Mouse (Mus musculus) layer of hippocampus, postnatal 14 days (tissue): ENCODE data around the gene Gm9639. TPM values are rescaled to one million over a fixed set of nuclear protein-coding genes. Genes with fewer than 3 reads are reported as not detected.
"Not testable (repeated sequence)": the region's sequence is repeated elsewhere in the genome, so short reads cannot be mapped to it uniquely, and the experiment has no call there.

Experiments used
- DNase-seq, 2 experiments: peaks; one replicate each; pipeline ENCODE4 v3.0.0; 2021 to 2022; ENCODE audit warnings: low spot score in 2 of 2, mixed read lengths in 1 of 2
- total RNA-seq, 2 experiments: library from RNA; stranded (reverse); gene quantifications; 2 replicates each; pipeline ENCODE4 v1.2.3; 2021

The Gm9639 gene
- total RNA-seq, 2 experiments from 2014 or later, result not detected

GRCm38 (mm10) chr10:77753448-77753847 is 41.4 kb downstream of the Gm9639 start:
- DNase-seq, result no peak

DNA sequence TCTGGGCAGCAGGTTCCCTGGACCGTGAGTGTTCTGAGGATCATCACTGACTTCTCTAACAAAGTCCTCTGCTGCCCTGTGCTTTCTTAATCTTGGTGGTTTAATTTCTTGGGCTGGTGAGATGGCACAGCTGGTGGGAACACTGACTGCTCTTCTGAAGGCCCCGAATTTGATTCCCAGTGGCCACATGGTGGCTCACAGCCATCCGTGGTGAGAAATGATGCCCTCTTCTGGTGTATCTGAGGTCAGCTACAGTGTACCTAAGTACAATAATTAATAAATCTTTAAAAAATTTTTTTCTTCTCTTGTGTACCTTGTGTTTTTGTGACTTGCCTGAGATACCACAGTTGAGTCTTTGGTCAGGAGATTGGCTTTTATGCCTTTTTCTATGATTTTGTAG is 42.6 kb downstream of the Gm9639 start:
- not testable (repeated sequence) for DNase-seq

DNA sequence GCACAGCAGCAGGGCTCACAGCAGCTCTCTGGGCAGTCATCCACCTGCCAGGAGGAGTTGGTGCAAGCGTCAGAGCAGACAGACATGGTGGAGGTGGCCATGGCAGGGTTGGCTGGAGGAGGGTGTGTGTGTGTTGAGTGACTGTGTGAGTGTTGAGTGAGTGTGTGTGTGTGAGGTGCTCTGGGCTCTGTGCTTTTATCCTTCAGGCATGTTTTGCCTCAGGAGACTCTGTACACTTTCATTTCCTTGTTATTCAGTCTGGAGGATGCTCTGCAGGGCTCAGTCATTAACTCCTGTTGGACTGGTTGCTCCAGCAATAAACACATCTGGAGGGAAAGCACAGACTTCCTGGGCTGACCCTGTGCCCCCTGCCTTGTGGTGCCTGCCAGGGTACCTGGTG is 43.6 kb downstream of the Gm9639 start, which contains the start of gene Gm9736:
Gm9736 (minus strand) TSS at position 101 of the 400 bp plus-strand sequence.
- not testable (repeated sequence) for DNase-seq

GRCm38 (mm10) chr10:77750686-77751085 is 44.2 kb downstream of the Gm9639 start:
- DNase-seq, result not testable (repeated sequence)

Other genes with a start within 250 kb of the Gm9639 start
- gene Pttg1ip, start 213.4 kb downstream of the Gm9639 start, total RNA-seq, result 10 to 100 TPM; 77.4 to 79.9 TPM
- gene Sumo3, start 189.0 kb downstream of the Gm9639 start, total RNA-seq, result 100 to 1,000 TPM; 116 to 134 TPM
- 10 to 100 TPM; 12.6 to 19.9 TPM for gene Gm49325, start 188.9 kb downstream of the Gm9639 start, total RNA-seq
- 10 to 100 TPM; 63.9 to 69.0 TPM for gene Ube2g2, start 172.8 kb downstream of the Gm9639 start, total RNA-seq
- gene Tspear, start 108.5 kb downstream of the Gm9639 start, total RNA-seq, result under 1 TPM in 1 of 2 experiments, not detected in 1; 0.14 TPM
- not detected for gene Gm19402, start 104.3 kb downstream of the Gm9639 start, total RNA-seq
- not detected for gene Gm9508, start 97.8 kb downstream of the Gm9639 start, total RNA-seq
- gene Gm10272, start 88.5 kb downstream of the Gm9639 start, total RNA-seq, result not detected
- gene Gm10024, start 83.6 kb downstream of the Gm9639 start, total RNA-seq, result not detected
- gene Gm10142, start 79.3 kb downstream of the Gm9639 start, total RNA-seq, result not detected
- gene Krtap12-1, start 74.5 kb downstream of the Gm9639 start, total RNA-seq, result not detected
- not detected for gene Gm10100, start 68.6 kb downstream of the Gm9639 start, total RNA-seq
- gene Gm18596, start 52.4 kb downstream of the Gm9639 start, total RNA-seq, result not detected
- not detected for gene Gm9736, start 43.7 kb downstream of the Gm9639 start, total RNA-seq
- gene Gm3233, start 35.4 kb downstream of the Gm9639 start, total RNA-seq, result not detected
- not detected for gene Gm3238, start 23.8 kb downstream of the Gm9639 start, total RNA-seq
- gene Gm7138, start 18.1 kb downstream of the Gm9639 start, total RNA-seq, result not detected
- not detected for gene Gm3250, start 12.5 kb downstream of the Gm9639 start, total RNA-seq
- not detected for gene Gm7137, start 6.9 kb downstream of the Gm9639 start, total RNA-seq
- not detected for gene Gm19668, start 4.1 kb upstream of the Gm9639 start, total RNA-seq
- gene Gm9507, start 16.8 kb upstream of the Gm9639 start, total RNA-seq, result not detected
- not detected for gene Gm2696, start 19.6 kb upstream of the Gm9639 start, total RNA-seq
- gene Krtap10-4, start 32.0 kb upstream of the Gm9639 start, total RNA-seq, result not detected
- gene Krtap10-10, start 40.9 kb upstream of the Gm9639 start, total RNA-seq, result not detected
- gene Gm36176, start 51.7 kb upstream of the Gm9639 start, total RNA-seq, result not detected
- not detected for gene Gm10318, start 57.8 kb upstream of the Gm9639 start, total RNA-seq
- gene Gm3285, start 66.9 kb upstream of the Gm9639 start, total RNA-seq, result not detected
- 10 to 100 TPM; 10.4 to 10.8 TPM for gene Lrrc3, start 107.5 kb upstream of the Gm9639 start, total RNA-seq
- gene Trpm2, start 175.5 kb upstream of the Gm9639 start, total RNA-seq, result 10 to 100 TPM; 31.3 to 32.6 TPM
- gene 1810043G02Rik, start 183.4 kb upstream of the Gm9639 start, total RNA-seq, result 10 to 100 TPM; 35.2 to 37.4 TPM
- gene Pfkl, start 215.0 kb upstream of the Gm9639 start, total RNA-seq, result 100 to 1,000 TPM; 155 to 164 TPM
- gene Dnmt3l, start 246.9 kb upstream of the Gm9639 start, total RNA-seq, result under 1 TPM; 0.39 to 0.57 TPM
- under 1 TPM; 0.16 to 0.45 TPM for gene Aire, start 248.5 kb upstream of the Gm9639 start, total RNA-seq